Mouse (Mus musculus): Measurements from ENCODE around the gene Dnmt3c.

DNA sequence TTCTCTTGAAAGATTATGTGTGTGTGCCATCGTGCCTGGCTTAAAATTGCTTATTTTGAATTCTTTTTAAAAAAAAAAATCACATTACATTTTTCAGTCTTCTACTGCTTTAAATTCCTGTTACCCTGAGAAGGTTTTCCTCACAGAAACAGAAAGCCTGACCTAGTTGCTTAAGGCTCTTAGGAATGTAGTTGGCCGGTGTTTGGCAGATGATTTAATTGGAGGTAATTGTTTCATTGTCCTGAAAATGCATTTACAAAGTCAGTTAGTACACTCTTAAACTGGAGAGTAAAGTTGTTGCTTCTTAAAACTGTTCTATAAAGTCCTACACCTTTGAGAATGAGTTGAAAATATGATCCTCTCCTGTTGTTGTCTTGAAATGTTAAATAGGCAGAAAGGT lies 72.4 kb downstream of the Dnmt3c start:
- no peak for TF ChIP-seq POLR2A (IDR thresholded peaks at IDR 0.05; ENCODE audit: borderline replicate concordance, insufficient read depth, low read length)
- TF ChIP-seq CTCF (IDR thresholded peaks at IDR 0.05; ENCODE audit: borderline replicate concordance, insufficient read depth, low read depth, low read length): no peak
